Mouse (Mus musculus): ENCODE results near the gene Vmn1r229. TPM values are rescaled to one million over a fixed set of nuclear protein-coding genes. Genes with fewer than 3 reads are reported as not detected.

Vmn1r229 gene
- total RNA-seq (2021) (under 1 TPM in 1 of 2 experiments, not detected in 1; 0.02 TPM), polyA plus RNA-seq (2012; rRNA removed) (not detected in 2 replicates)
- long read RNA-seq = 0 reads

GRCm38 (mm10) chr17:20811255-20811654 lies at the start of gene Vmn1r229:
Gene Vmn1r229, plus strand, starts transcription at chr17:20811555.
- Histone ChIP-seq H3K4me1 (ENCODE audit: control insufficient read depth, insufficient read depth, low read length) (no peaks in the 10 kb centered on the region), H3K27ac (no peak within 1 kb of the TSS), H3K27me3 (ENCODE audit: control insufficient read depth, insufficient read depth, low read length) (no peaks in the 10 kb centered on the region), H3K9ac (ENCODE audit: low read depth, low read length) (no peak within 1 kb of the TSS), H3K36me3 (ENCODE audit: control insufficient read depth, insufficient read depth, low read length) (no peaks in the 10 kb centered on the region), H3K79me2 (replicated peaks; ENCODE audit: control insufficient read depth, insufficient read depth, low read length) (no peaks in the 10 kb centered on the region), H3K4me3 (no peak within 1 kb of the TSS)
- TF ChIP-seq POLR2A (IDR thresholded peaks at IDR 0.05; ENCODE audit: insufficient read depth, low read depth, low read length) = no peak
- TF ChIP-seq CTCF (IDR thresholded peaks at IDR 0.05) = no peak
- TF ChIP-seq EP300 (IDR thresholded peaks at IDR 0.05; ENCODE audit: insufficient read depth, low read depth, low read length) = no peak
- 41% methylated on average over 1 of the region's 1 CpGs for WGBS
- intact Hi-C loops (cut with DNase I) = no loop called here
- DNase-seq = no peak

DNA sequence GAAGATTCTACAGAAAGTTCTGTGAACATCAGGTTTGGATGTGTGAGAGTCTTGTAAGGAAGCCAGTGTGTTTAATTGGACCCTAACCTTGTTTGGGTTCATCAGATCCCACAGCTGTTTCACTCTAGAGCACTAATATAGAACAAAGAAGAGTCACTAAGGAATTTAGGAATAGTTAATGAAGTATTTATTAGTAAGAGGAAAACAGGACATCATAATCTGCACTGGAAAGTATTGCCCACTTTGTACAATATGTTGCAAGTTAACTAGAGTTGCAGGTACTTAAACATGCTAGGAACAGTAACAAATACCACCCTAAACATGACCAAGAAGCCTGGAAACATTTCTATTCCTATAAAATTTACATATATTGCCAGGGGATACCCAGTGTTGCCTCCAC lies 25.3 kb upstream of the Vmn1r229 start, which contains the start of gene Vmn1r228:
Vmn1r228 (minus strand) TSS at position 101 of the 400 bp plus-strand sequence.
- H3K27ac ChIP-seq = no peak within 1 kb of the TSS
- intact Hi-C loops (cut with DNase I) = no loop called here
- no peaks in the 10 kb centered on the region for H3K4me1 ChIP-seq (ENCODE audit: control insufficient read depth, insufficient read depth, low read length)
- no peaks in the 10 kb centered on the region for H3K27me3 ChIP-seq (ENCODE audit: control insufficient read depth, insufficient read depth, low read length)
- no peak for DNase-seq
- H3K79me2 ChIP-seq (replicated peaks; ENCODE audit: control insufficient read depth, insufficient read depth, low read length) = no peaks in the 10 kb centered on the region
- no peak for TF ChIP-seq EP300 (IDR thresholded peaks at IDR 0.05; ENCODE audit: insufficient read depth, low read depth, low read length)
- no peak for TF ChIP-seq CTCF (IDR thresholded peaks at IDR 0.05)
- TF ChIP-seq POLR2A (IDR thresholded peaks at IDR 0.05; ENCODE audit: insufficient read depth, low read depth, low read length) = no peak
- H3K4me3 ChIP-seq = no peak within 1 kb of the TSS
- no peak within 1 kb of the TSS for H3K9ac ChIP-seq (ENCODE audit: low read depth, low read length)
- H3K36me3 ChIP-seq (ENCODE audit: control insufficient read depth, insufficient read depth, low read length) = no peaks in the 10 kb centered on the region

DNA sequence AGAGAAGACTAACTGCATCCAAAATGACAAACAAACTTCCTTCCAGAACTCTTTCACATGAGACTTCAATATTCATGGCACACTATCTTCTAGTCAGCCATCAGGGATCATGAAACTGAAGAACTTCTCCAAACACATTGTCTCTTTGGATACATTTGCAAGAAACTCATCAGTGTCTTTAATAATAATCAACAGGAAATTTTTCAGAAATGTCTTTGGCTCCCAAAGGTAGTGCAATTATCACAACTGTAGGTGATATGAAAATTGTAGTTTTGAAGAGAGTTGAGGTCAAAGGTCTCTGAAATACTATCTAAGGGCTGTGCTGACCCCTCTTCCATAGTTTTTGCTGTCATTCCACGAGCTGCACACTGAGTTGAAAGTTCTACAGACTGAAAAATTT lies 28.8 kb downstream of the Vmn1r229 start, which contains the start of gene Vmn1r230:
Vmn1r230 (plus strand) TSS at position 301 of the 400 bp plus-strand sequence.
- Histone ChIP-seq H3K4me1 (ENCODE audit: control insufficient read depth, insufficient read depth, low read length) (no peaks in the 10 kb centered on the region), H3K79me2 (replicated peaks; ENCODE audit: control insufficient read depth, insufficient read depth, low read length) (no peaks in the 10 kb centered on the region), H3K27me3 (ENCODE audit: control insufficient read depth, insufficient read depth, low read length) (no peaks in the 10 kb centered on the region), H3K27ac (no peak within 1 kb of the TSS), H3K36me3 (ENCODE audit: control insufficient read depth, insufficient read depth, low read length) (no peaks in the 10 kb centered on the region), H3K4me3 (no peak within 1 kb of the TSS), H3K9ac (ENCODE audit: low read depth, low read length) (no peak within 1 kb of the TSS)
- DNase-seq = no peak
- TF ChIP-seq CTCF (IDR thresholded peaks at IDR 0.05) = no peak
- no peak for TF ChIP-seq EP300 (IDR thresholded peaks at IDR 0.05; ENCODE audit: insufficient read depth, low read depth, low read length)
- TF ChIP-seq POLR2A (IDR thresholded peaks at IDR 0.05; ENCODE audit: insufficient read depth, low read depth, low read length) = no peak
- 3% methylated on average over 1 of the region's 1 CpGs for WGBS
- intact Hi-C loops (cut with DNase I) = no loop called here

Other genes with a start within 250 kb of the Vmn1r229 start
- gene Vmn2r109, start 246.8 kb upstream of the Vmn1r229 start, total RNA-seq (2021) = not detected
- not detected in 2 replicates for gene Vmn2r109, start 246.8 kb upstream of the Vmn1r229 start, polyA plus RNA-seq (2012; rRNA removed)
- gene Vmn2r110, start 215.1 kb upstream of the Vmn1r229 start, total RNA-seq (2021) = not detected
- gene Vmn2r110, start 215.1 kb upstream of the Vmn1r229 start, polyA plus RNA-seq (2012; rRNA removed) = not detected in 2 replicates
- gene Fpr-rs3, start 186.7 kb upstream of the Vmn1r229 start, total RNA-seq (2021) = not detected
- gene Fpr-rs3, start 186.7 kb upstream of the Vmn1r229 start, polyA plus RNA-seq (2012; rRNA removed) = not detected in 2 replicates
- gene Vmn1r226, start 128.7 kb upstream of the Vmn1r229 start, total RNA-seq (2021) = not detected
- not detected in 2 replicates for gene Vmn1r226, start 128.7 kb upstream of the Vmn1r229 start, polyA plus RNA-seq (2012; rRNA removed)
- gene Vmn1r227, start 81.7 kb upstream of the Vmn1r229 start, total RNA-seq (2021) = not detected
- gene Vmn1r227, start 81.7 kb upstream of the Vmn1r229 start, polyA plus RNA-seq (2012; rRNA removed) = not detected in 2 replicates
- gene Vmn1r228, start 25.4 kb upstream of the Vmn1r229 start, total RNA-seq (2021) = not detected
- gene Vmn1r228, start 25.4 kb upstream of the Vmn1r229 start, polyA plus RNA-seq (2012; rRNA removed) = not detected in 2 replicates
- gene Vmn1r230, start 28.9 kb downstream of the Vmn1r229 start, total RNA-seq (2021) = not detected
- gene Vmn1r230, start 28.9 kb downstream of the Vmn1r229 start, polyA plus RNA-seq (2012; rRNA removed) = not detected in 2 replicates
- not detected for gene Vmn1r231, start 93.5 kb downstream of the Vmn1r229 start, total RNA-seq (2021)
- not detected in 2 replicates for gene Vmn1r231, start 93.5 kb downstream of the Vmn1r229 start, polyA plus RNA-seq (2012; rRNA removed)
- gene Vmn1r232, start 108.2 kb downstream of the Vmn1r229 start, total RNA-seq (2021) = not detected
- not detected in 2 replicates for gene Vmn1r232, start 108.2 kb downstream of the Vmn1r229 start, polyA plus RNA-seq (2012; rRNA removed)
- 100 to 1,000 TPM; 167 to 188 TPM for gene Ppp2r1a, start 133.8 kb downstream of the Vmn1r229 start, total RNA-seq (2021)
- 251 and 323 TPM in 2 replicates for gene Ppp2r1a, start 133.8 kb downstream of the Vmn1r229 start, polyA plus RNA-seq (2012; rRNA removed)
- not detected for gene Vmn1r233, start 184.9 kb downstream of the Vmn1r229 start, total RNA-seq (2021)
- gene Vmn1r233, start 184.9 kb downstream of the Vmn1r229 start, polyA plus RNA-seq (2012; rRNA removed) = not detected in 2 replicates
- 1 to 10 TPM; 8.6 TPM for gene Zfp160, start 197.3 kb downstream of the Vmn1r229 start, total RNA-seq (2021)
- gene Zfp160, start 197.3 kb downstream of the Vmn1r229 start, polyA plus RNA-seq (2012; rRNA removed) = 3.4 and 6.4 TPM in 2 replicates

Measured in heart, adult 2 months (tissue).